Mouse (Mus musculus) spleen, adult 12 weeks (tissue): ENCODE measurements at regions not wholly inside any gene's neighbourhood (a gene's known extent, or its start where the extent isn't known, plus 50 kb on each side); places are given as distances from the start of the nearest gene placed in this dataset.

Experiments used
- DNase-seq: peaks from one replicate; pipeline ENCODE4 v3.0.0; 2022; ENCODE audit warnings: low spot score

- no peak for DNase-seq
Observed at GRCm38 (mm10) chr14:114864102-114864501, 227.9 kb upstream of the Gpc5 start.

- DNase-seq, result no peak
Observed at GRCm38 (mm10) chr14:114869233-114869632, 222.8 kb upstream of the Gpc5 start.

GRCm38 (mm10) chr14:114875101-114875500 lies 216.9 kb upstream of the Gpc5 start:
- DNase-seq, result no peak

- no peak for DNase-seq
Observed at GRCm38 (mm10) chr14:114876427-114876826, 215.6 kb upstream of the Gpc5 start.

GRCm38 (mm10) chr14:114877477-114877876 lies 214.5 kb upstream of the Gpc5 start:
- no peak for DNase-seq

GRCm38 (mm10) chr14:114880291-114880690 lies 211.7 kb upstream of the Gpc5 start:
- no peak for DNase-seq

GRCm38 (mm10) chr14:114904109-114904508 lies 187.9 kb upstream of the Gpc5 start:
- DNase-seq, result no peak

GRCm38 (mm10) chr14:114912271-114912670 lies 179.7 kb upstream of the Gpc5 start:
- no peak for DNase-seq

- no peak for DNase-seq
Observed at GRCm38 (mm10) chr14:114913238-114913637, 178.8 kb upstream of the Gpc5 start.

GRCm38 (mm10) chr14:114945744-114946143 lies 146.3 kb upstream of the Gpc5 start:
- no peak for DNase-seq

GRCm38 (mm10) chr14:114946321-114946720 lies 145.7 kb upstream of the Gpc5 start:
- no peak for DNase-seq

- no peak for DNase-seq
Observed at GRCm38 (mm10) chr14:114948341-114949155, 143.5 kb upstream of the Gpc5 start.

- DNase-seq, result no peak
Observed at GRCm38 (mm10) chr14:114949156-114949496, 142.9 kb upstream of the Gpc5 start.

GRCm38 (mm10) chr14:114952280-114952679 lies 139.7 kb upstream of the Gpc5 start:
- no peak for DNase-seq

- DNase-seq, result no peak
Observed at GRCm38 (mm10) chr14:114953070-114953665, 138.8 kb upstream of the Gpc5 start.

- DNase-seq, result no peak
Observed at GRCm38 (mm10) chr14:114954287-114954686, 137.7 kb upstream of the Gpc5 start.

- DNase-seq, result no peak
Observed at GRCm38 (mm10) chr14:114955572-114955971, 136.4 kb upstream of the Gpc5 start.

- no peak for DNase-seq
Observed at GRCm38 (mm10) chr14:114960273-114960672, 131.7 kb upstream of the Gpc5 start.

- DNase-seq, result no peak
Observed at GRCm38 (mm10) chr14:114965941-114966340, 126.1 kb upstream of the Gpc5 start.

GRCm38 (mm10) chr14:114969020-114969419 lies 123.0 kb upstream of the Gpc5 start:
- DNase-seq, result no peak

- DNase-seq, result no peak
Observed at GRCm38 (mm10) chr14:114981120-114981519, 110.9 kb upstream of the Gpc5 start.

GRCm38 (mm10) chr14:115003223-115003622 lies 88.8 kb upstream of the Gpc5 start:
- DNase-seq, result no peak

- DNase-seq, result no peak
Observed at GRCm38 (mm10) chr14:115004733-115005405, 87.1 kb upstream of the Gpc5 start.
